Mouse (Mus musculus): ENCODE data around the gene Fkbp8.

Fkbp8 gene

DNA sequence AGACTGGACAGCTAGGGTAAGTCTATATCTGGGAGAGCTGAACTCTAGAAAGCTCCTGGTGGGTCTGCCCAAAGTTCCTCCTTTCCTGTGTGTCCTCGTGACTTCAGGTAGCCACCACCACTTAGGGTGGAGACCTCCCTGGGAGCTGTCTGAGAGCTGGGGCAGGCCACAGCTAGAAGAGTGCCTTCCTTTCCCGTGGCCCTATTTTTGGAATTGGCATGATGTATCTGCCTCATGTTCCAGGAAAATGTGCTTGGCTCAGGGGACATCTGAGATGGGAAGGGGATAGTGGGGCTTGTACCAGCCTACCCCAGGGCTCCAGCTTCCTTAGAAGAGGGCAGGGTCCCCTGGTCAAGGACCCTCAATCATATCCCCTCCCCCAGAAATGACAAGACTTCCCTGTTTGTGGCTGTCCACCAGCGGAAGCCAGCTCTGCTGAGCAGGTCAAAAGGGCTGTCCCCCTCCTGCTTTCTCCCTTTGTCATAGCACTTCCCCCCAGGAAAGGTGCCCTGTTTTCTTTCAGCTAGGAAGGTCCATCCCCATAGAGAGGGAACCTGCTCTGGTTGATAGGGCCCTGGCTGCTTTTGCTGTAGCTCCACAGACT is 24.1 kb downstream of the Fkbp8 start:
- in situ Hi-C loops (cut with MboI; ENCODE audit: unreplicated experiment in 2 of 2), result loop anchor here in 1 of 2 experiments (5.0 kb wide), 1 partner anchor 36 kb away; no protein-coding TSS in a partner anchor

GRCm38 (mm10) chr8:70552836-70553235 is 25.3 kb downstream of the Fkbp8 start:
- in situ Hi-C loops (cut with MboI; ENCODE audit: unreplicated experiment in 2 of 2), result loop anchor here in 1 of 2 experiments (5.0 kb wide), 1 partner anchor 34 kb away; no protein-coding TSS in a partner anchor

DNA sequence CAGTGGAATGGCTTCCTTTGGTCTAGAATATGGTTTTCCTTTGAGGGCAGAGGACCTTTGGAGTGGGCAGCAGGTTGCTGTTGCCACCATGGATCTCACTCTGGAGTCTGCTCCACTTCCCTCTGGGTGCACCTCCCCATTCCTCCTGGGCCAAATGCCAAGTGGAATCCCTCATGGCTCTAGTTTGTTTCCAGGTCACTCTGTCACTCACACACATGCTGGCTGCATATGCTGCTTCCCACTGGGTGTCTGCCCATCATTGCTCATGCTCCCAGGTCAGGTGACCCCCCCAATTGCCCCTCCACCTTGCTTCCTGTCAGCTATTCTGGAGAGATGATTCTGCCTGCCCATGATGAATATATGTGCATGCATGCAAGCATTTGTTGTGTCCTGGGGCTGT is 26.2 kb downstream of the Fkbp8 start:
- in situ Hi-C loops (cut with MboI; ENCODE audit: unreplicated experiment in 2 of 2), result loop anchor here in 1 of 2 experiments (5.0 kb wide), 1 partner anchor 34 kb away; no protein-coding TSS in a partner anchor

DNA sequence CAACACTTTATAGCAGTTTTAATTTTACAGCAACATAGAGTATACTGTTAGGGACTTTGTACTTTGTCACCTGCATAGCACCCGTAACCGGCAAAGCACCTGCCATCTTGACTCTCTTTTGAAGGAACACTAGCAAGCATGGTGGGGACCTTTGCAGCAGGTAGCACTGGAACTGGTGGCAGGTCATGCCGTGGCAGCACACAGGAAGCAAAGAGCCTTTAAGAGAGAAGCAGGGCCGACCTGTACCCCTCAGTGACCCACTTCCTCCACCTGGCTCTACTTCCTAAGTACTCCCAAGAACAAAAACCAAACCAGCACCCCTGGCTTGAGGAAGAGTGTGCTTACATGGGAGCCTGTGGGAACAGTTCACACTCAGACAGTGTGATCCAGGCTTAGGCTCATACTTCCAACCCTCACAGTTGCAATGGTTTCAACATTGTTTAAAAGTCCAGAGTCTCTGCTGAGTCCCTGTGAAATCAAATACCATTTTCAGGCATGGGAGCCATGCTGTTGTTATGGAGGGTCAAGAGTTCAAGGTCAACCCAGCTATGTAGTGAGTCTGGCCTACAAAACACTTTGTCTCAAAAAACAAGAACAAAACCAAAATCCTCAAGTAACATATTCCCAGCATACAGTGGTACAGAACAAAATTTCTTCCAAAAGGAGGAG is 27.7 kb downstream of the Fkbp8 start:
- in situ Hi-C loops (cut with MboI; ENCODE audit: unreplicated experiment in 2 of 2), result no loop called here

DNA sequence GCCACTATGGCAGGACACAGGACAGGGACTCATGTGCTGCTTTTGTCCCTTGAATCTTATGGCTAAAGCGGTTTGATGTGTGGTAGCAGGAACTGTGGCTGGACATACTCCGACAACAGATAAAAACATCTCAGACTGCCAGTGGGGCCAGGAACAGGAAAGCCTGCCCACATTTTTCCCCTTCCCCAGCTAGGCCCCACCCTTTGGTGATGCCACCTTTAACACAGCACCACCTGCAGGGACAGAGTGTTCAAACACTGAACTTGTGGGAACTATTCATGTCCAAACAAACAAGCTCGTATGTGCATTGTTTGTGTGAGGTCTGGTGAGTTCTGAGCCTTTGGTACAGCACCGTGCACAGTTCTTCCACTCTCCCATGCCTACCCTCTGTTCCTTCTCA is 30.8 kb downstream of the Fkbp8 start:
- in situ Hi-C loops (cut with MboI; ENCODE audit: unreplicated experiment in 2 of 2), result no loop called here

- in situ Hi-C loops (cut with MboI; ENCODE audit: unreplicated experiment in 2 of 2), result no loop called here
Measured at GRCm38 (mm10) chr8:70558983-70559382, 31.5 kb downstream of the Fkbp8 start.

DNA sequence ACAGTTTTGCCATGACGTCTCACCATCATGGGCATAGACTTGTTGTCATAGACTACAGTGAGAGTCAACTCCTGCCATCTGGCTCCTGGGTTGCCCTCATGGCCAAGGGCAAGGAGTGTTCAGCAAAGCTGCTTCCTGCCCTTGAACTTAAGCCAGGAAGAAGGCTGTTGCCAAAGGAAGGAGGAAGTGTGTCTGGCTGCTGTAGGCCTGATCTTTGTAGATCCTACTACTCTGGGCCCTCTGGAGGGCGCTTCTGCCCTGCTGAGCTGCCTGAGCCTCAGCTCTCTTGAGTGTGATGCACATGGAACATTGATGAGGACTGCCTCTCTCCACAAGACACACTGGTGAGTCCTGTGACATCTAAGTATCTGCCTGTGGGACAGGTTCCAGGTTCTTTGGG is 32.6 kb downstream of the Fkbp8 start:
- in situ Hi-C loops (cut with MboI; ENCODE audit: unreplicated experiment in 2 of 2), result loop anchor here in 1 of 2 experiments (5.0 kb wide), 1 partner anchor 47 kb away; the partner anchor contains the start of gene Ssbp4

DNA sequence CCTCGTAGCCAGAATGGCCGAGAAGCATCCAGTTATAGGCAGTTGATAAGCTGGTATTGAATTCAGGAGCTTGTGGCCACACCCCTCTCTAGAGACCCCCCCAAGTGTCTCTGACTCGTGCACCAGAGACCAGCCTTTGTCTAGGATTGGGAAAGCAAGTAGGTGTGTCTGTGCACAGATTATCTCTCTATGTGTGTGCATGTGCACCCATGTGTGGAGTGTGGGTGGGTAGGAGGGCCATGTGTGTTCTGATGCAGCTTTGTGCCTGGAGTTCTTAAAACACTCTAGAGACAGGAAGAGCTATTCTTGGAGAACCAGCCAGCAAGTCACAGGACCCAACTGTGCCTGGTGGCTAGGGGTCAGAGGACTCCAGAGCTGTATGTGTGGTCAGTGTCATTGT is 33.0 kb downstream of the Fkbp8 start:
- in situ Hi-C loops (cut with MboI; ENCODE audit: unreplicated experiment in 2 of 2), result loop anchor here in 1 of 2 experiments (5.0 kb wide), 1 partner anchor 47 kb away; the partner anchor contains the start of gene Ssbp4

GRCm38 (mm10) chr8:70561357-70561756 is 33.8 kb downstream of the Fkbp8 start:
- in situ Hi-C loops (cut with MboI; ENCODE audit: unreplicated experiment in 2 of 2), result loop anchor here in 1 of 2 experiments (5.0 kb wide), 1 partner anchor 46 kb away; the partner anchor contains the start of gene Ssbp4

GRCm38 (mm10) chr8:70561809-70562535 is 34.4 kb downstream of the Fkbp8 start:
- in situ Hi-C loops (cut with MboI; ENCODE audit: unreplicated experiment in 2 of 2), result loop anchor here in 1 of 2 experiments (5.0 kb wide), 1 partner anchor 45 kb away; the partner anchor contains the start of gene Ssbp4

- in situ Hi-C loops (cut with MboI; ENCODE audit: unreplicated experiment in 2 of 2), result loop anchor here in 1 of 2 experiments (5.0 kb wide), 1 partner anchor 44 kb away; the partner anchor contains the start of gene Ssbp4
Measured at GRCm38 (mm10) chr8:70562802-70563201, 35.3 kb downstream of the Fkbp8 start.

- in situ Hi-C loops (cut with MboI; ENCODE audit: unreplicated experiment in 2 of 2), result loop anchor here in 1 of 2 experiments (5.0 kb wide), 1 partner anchor 43 kb away; the partner anchor contains the start of gene Ssbp4
Measured at GRCm38 (mm10) chr8:70563763-70564387, 36.4 kb downstream of the Fkbp8 start.

DNA sequence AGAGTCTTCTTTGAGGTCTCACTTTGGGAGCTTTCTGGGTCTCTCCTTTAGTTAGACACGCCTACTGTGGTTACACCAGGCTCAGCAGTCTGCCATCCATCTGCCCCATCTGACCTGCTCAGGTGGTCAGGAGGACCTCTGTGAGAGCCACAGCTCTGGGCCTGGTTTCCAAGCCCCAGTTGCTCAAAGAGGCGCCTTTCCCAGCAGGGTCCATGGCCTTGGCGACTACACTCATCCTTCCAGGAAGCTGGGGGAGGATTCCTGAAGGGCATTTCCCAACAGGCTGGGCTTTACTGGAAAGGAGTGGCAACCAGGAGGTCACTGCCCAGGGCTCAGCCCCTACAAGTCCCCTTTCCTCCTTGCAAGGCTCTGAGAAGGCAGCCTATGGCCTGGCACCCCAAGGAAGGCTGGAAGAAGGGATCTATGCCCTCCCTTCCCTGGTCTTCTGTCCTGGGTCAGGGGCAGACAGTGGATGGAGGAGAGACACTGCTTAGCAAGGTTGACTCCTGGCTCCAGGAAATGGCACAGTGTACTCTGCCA is 37.2 kb downstream of the Fkbp8 start:
- in situ Hi-C loops (cut with MboI; ENCODE audit: unreplicated experiment in 2 of 2), result loop anchor here in 1 of 2 experiments (5.0 kb wide), 1 partner anchor 43 kb away; the partner anchor contains the start of gene Ssbp4

GRCm38 (mm10) chr8:70565561-70565960 is 38.0 kb downstream of the Fkbp8 start:
- in situ Hi-C loops (cut with MboI; ENCODE audit: unreplicated experiment in 2 of 2), result no loop called here

GRCm38 (mm10) chr8:70570360-70570759 is 42.8 kb downstream of the Fkbp8 start:
- in situ Hi-C loops (cut with MboI; ENCODE audit: unreplicated experiment in 2 of 2), result no loop called here

GRCm38 (mm10) chr8:70570990-70571389 is 43.5 kb downstream of the Fkbp8 start:
- in situ Hi-C loops (cut with MboI; ENCODE audit: unreplicated experiment in 2 of 2), result no loop called here

- in situ Hi-C loops (cut with MboI; ENCODE audit: unreplicated experiment in 2 of 2), result no loop called here
Measured at GRCm38 (mm10) chr8:70574302-70574701, 46.8 kb downstream of the Fkbp8 start.

- in situ Hi-C loops (cut with MboI; ENCODE audit: unreplicated experiment in 2 of 2), result no loop called here
Measured at GRCm38 (mm10) chr8:70574915-70575314, 47.4 kb downstream of the Fkbp8 start.

DNA sequence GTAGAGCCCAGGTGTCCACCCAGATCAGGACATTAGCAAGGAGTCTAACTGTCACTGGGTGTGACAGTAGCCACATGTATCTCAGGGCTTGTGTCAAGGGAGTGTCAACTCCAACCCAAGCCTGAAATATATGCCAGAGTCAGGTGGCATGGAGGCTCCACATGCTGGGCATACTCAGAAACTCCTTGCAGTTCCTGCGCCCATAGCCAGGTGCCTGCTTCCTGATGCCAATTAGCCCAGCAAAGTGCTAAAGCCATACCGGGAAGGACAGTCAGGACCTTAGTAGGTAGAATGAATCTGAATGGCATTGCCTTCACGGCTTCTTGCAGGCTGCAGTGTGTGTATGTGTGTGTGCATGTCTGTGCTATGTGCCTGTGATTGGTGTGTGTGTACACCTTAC is 49.7 kb downstream of the Fkbp8 start:
- in situ Hi-C loops (cut with MboI; ENCODE audit: unreplicated experiment in 2 of 2), result no loop called here

Measured in v-Abl transformed pro-B cells (cell line).